Mouse (Mus musculus) adrenal gland, postnatal 4 days (tissue): ENCODE measurements around the gene Zfp871. TPM values are rescaled to one million over a fixed set of nuclear protein-coding genes. Genes with fewer than 3 reads are reported as not detected.
"Not testable (repeated sequence)": the region's sequence is repeated elsewhere in the genome, so short reads cannot be mapped to it uniquely, and the experiment has no call there.

Experiments used
- DNase-seq, 2 experiments: peaks; one replicate each; pipeline ENCODE4 v3.0.0; 2021 to 2022; ENCODE audit warnings: low spot score in 2 of 2, mixed read lengths in 2 of 2
- total RNA-seq, 2 experiments: library from RNA; stranded (reverse); gene quantifications; 2 replicates each; pipeline ENCODE4 v1.2.3; 2021

Zfp871 gene
- total RNA-seq, 2 experiments from 2014 or later: 66.4 to 67.8 TPM

GRCm38 (mm10) chr17:32741057-32741456, 47.0 kb downstream of the Zfp871 start:
- DNase-seq: no peak

- no peak for DNase-seq
Measured at GRCm38 (mm10) chr17:32738406-32738805, 49.7 kb downstream of the Zfp871 start.

- DNase-seq: no peak
Measured at GRCm38 (mm10) chr17:32729029-32729428, 59.1 kb downstream of the Zfp871 start.

DNA sequence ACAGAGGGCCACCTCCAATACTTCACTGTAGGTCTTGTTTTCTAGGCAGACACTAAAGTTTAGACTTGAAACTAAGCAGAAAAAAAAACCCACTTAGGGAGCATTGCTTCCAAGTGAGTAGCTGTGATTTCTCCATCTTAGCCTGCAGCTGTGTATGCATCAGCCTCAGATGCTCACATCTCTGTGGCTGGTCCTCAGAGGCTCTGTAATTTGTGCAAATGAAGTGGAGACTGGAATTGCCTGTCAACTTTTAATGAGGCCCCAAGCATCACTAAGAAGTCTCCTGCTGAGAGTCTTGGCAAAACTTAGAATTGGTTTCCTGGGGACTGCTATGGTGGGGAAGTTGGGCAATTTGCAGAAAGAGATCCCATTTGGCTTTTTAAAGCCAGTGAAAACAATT, 61.7 kb downstream of the Zfp871 start:
- not testable (repeated sequence) for DNase-seq

DNA sequence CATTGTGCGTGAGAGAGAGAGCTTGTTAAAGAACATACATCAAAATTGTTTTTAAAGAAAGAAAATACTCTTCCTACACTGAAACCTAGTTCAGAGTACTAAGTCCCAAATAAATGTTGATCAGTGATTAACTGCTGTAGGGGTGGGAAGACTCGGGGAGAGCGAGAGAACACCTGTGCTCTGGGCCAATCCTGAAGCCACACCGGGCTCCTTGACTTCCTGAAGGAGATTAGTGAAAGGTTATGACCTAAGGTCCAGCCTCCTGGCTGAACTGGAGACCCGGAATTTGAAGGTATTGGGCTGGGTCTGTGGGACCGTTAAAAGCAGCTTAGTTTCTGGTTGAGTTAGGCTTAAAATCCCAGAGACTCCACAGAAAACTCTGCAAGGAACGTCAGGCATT, 65.3 kb downstream of the Zfp871 start:
- no peak for DNase-seq

- not testable (repeated sequence) for DNase-seq
Measured at GRCm38 (mm10) chr17:32722151-32722550, 65.9 kb downstream of the Zfp871 start.

Other genes starting within 250 kb of the Zfp871 start
- not detected for gene Cyp4f37, start 167.0 kb downstream of the Zfp871 start, total RNA-seq
- not detected for gene Cyp4f40, start 129.4 kb downstream of the Zfp871 start, total RNA-seq
- gene Cyp4f15, start 102.7 kb downstream of the Zfp871 start, total RNA-seq: 1 to 10 TPM; 3.6 to 7.7 TPM
- gene Zfp811, start 21.6 kb upstream of the Zfp871 start, total RNA-seq: 1 to 10 TPM; 2.0 to 4.1 TPM
- gene Zfp799, start 42.0 kb upstream of the Zfp871 start, total RNA-seq: 10 to 100 TPM; 22.0 to 22.2 TPM
- gene Zfp870, start 103.4 kb upstream of the Zfp871 start, total RNA-seq: 10 to 100 TPM; 11.1 to 12.6 TPM
- gene Cyp4f14, start 129.1 kb upstream of the Zfp871 start, total RNA-seq: 1 to 10 TPM; 3.1 to 3.3 TPM
- 10 to 100 TPM; 71.3 to 72.6 TPM for gene Cyp4f13, start 159.1 kb upstream of the Zfp871 start, total RNA-seq
- gene Zfp472, start 177.5 kb upstream of the Zfp871 start, total RNA-seq: 1 to 10 TPM; 8.4 TPM
- gene Zfp952, start 204.8 kb upstream of the Zfp871 start, total RNA-seq: 10 to 100 TPM; 13.5 to 13.7 TPM
- 10 to 100 TPM; 11.4 to 15.0 TPM for gene Zfp763, start 245.1 kb upstream of the Zfp871 start, total RNA-seq